Mouse (Mus musculus) testis, adult 2 months (tissue): ENCODE measurements around the gene Slc11a2. TPM values are rescaled to one million over a fixed set of nuclear protein-coding genes. Genes with fewer than 3 reads are reported as not detected.
"Not testable (repeated sequence)": the region's sequence is repeated elsewhere in the genome, so short reads cannot be mapped to it uniquely, and the experiment has no call there.

ENCODE experiments used
- H3K27ac ChIP-seq: fragments of 200-500 bp; 2 replicates; pipeline ENCODE4 v1.5.1; 2012; ENCODE audit warnings: low read depth, low read length; ENCODE audit not compliant: control insufficient read depth, insufficient read depth
- H3K27me3 ChIP-seq: fragments of 200-500 bp; 2 replicates; pipeline ENCODE4 v1.6.1; 2012; ENCODE audit warnings: mild to moderate bottlenecking, low read length, moderate library complexity; ENCODE audit not compliant: control insufficient read depth, insufficient read depth
- H3K36me3 ChIP-seq: fragments of 200-500 bp; 2 replicates; pipeline ENCODE4 v1.6.1; 2012; ENCODE audit warnings: mild to moderate bottlenecking, low read length; ENCODE audit not compliant: control insufficient read depth, insufficient read depth
- H3K4me1 ChIP-seq: fragments of 200-500 bp; 2 replicates; pipeline ENCODE4 v1.6.1; 2012; ENCODE audit warnings: low read length; ENCODE audit not compliant: control insufficient read depth, insufficient read depth
- H3K4me3 ChIP-seq: fragments of 200-500 bp; 2 replicates; pipeline ENCODE4 v1.5.1; 2012; ENCODE audit warnings: low read depth, mild to moderate bottlenecking, low read length, moderate library complexity, mixed read lengths; ENCODE audit not compliant: control insufficient read depth
- CTCF ChIP-seq: fragments of 200-500 bp; IDR thresholded peaks from 2 replicates; pipeline ENCODE4 v1.5.1; 2012; ENCODE audit warnings: low read depth, mild to moderate bottlenecking, inconsistent platforms, low read length, moderate library complexity; ENCODE audit not compliant: control insufficient read depth, insufficient read depth, insufficient replicate concordance
- POLR2A ChIP-seq: fragments of 200-500 bp; IDR thresholded peaks from 2 replicates; pipeline ENCODE4 v1.6.1; 2012; ENCODE audit warnings: low read depth, mild to moderate bottlenecking, inconsistent platforms, low read length, moderate library complexity; ENCODE audit not compliant: control insufficient read depth
- polyA plus RNA-seq: library from polyadenylated mRNA; depleted of rRNA; stranded (reverse); fragments of >200 nt; gene quantifications from 2 replicates; pipeline ENCODE4 v1.2.3, GENCODE M21; 2012

The Slc11a2 gene
- polyA plus RNA-seq, 1 experiment: 38.4 TPM

DNA sequence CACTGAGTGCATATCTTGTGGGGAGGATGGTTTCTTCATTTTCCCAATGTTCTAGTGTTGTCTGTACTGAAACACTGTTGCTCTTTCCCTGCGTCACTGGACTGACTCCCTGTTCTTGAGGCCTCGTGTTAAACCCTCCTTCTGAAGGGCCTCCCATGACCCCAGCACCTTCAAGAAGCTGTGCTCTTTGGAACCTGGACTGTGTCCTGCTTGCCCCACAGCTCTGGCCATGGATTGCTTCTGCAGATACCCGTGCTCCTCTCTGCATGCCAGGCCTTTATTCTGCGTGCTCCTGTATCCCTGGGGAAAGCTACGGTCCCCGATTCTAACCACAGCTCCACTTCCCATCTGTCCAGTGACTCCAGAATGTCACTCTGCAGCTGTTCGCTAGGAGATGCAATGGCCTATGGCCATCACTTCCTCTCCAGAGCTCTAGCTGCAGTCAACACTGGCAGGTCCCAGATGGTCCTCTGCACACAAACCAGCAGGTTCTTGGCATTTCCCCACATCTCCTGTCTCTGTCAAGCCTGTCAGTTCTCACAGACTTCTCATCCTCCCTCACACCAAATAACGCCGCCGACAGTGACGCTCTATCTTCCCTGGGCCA lies 5.2 kb upstream of the Slc11a2 start:
- peak overlapping the region; percentile 61; the same call in 1 of the 2 replicates for H3K27ac ChIP-seq
- no peaks in the 10 kb centered on the region for H3K4me1 ChIP-seq
- H3K27me3 ChIP-seq: no peaks in the 10 kb centered on the region
- no peak overlapping the region for H3K4me3 ChIP-seq
- H3K36me3 ChIP-seq: no peaks in the 10 kb centered on the region
- TF ChIP-seq POLR2A (no peak), CTCF (no peak)

- Histone ChIP-seq H3K4me1 (peaks cover 6% of the 10 kb centered on the region), H3K27me3 (no peaks in the 10 kb centered on the region), H3K27ac (peak overlapping the region; percentile 59), H3K36me3 (no peaks in the 10 kb centered on the region), H3K4me3 (no peak overlapping the region)
- TF ChIP-seq POLR2A (no peak), CTCF (no peak)
Observed at GRCm38 (mm10) chr15:100428296-100428905, 3.5 kb upstream of the Slc11a2 start.

DNA sequence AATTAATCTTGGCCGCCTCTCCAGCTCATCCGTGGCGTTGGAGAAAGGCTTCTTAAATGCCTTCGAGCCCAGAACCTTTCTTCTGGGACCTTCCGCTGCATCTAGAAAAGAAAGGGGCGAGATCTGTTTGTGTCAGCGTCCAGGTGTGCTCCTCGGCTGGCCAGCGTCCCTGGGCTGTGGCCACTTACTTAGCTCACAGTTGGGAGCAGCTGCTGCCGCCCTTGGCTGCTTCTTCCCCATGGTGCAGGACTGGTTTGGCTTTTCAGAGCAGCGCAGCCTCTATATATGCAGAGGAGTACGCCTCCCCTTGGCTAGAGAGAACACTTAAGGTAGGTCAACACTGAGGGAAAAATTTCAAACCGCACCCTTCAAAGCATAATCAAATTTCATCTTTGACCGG lies 956 bp downstream of the Slc11a2 start:
- Histone ChIP-seq H3K4me1 (peaks cover 17% of the 10 kb centered on the region), H3K36me3 (no peaks in the 10 kb centered on the region), H3K4me3 (peak overlapping the region; percentile 19; the same call in 1 of the 2 replicates), H3K27me3 (no peaks in the 10 kb centered on the region), H3K27ac (peak overlapping the region; percentile 49)
- TF ChIP-seq POLR2A (peak; percentile 42; the same call in 1 of the 2 replicates), CTCF (no peak)

DNA sequence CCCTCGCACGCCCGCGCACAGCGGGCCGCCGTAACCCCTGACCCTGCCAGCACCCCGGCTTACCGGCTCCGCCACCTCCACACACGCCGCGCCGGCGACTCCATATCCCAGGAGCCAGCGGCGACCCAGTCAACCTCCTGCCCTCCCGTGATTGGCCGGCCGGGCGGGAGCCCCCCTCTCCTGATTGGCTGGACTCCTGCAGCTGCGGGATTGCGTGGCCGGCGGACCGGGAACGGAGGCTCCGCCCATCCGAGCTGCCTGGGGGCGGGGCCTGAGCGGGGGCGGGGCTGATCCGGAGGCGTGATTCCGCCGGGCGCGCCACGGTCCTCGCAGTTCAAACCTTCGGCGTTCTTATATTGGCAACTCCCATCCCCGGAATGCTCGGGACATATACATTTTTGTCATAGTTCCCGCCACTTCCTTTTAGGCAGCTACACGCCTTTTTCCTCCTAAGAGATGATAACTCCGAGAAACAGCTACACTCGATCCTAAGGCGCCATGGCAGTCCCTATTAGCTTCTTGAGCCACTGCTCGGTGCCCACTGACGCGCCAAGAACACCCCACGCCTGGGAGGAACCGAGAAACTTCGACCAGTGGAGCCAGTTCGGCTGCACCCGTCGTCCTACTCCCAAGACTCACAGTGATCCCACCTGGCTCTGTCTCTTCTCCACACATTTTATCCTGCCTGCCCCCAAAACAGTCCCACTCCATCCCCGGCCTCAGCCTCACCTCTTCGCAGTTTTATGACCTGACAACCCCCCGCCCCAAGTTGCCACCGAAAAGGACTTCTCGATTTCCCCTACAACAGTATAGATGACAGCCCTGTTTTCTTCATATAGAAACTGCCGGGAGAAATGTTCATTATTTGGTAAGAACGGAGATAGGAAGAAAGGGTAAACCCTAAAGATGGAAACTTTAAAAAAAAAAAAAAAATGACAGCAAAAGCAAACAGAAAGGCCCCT lies 1.7 kb downstream of the Slc11a2 start:
- no peaks in the 10 kb centered on the region for H3K36me3 ChIP-seq
- H3K27me3 ChIP-seq: no peaks in the 10 kb centered on the region
- peak; percentile 88 for TF ChIP-seq POLR2A
- TF ChIP-seq CTCF: no peak
- peaks cover 17% of the 10 kb centered on the region for H3K4me1 ChIP-seq
- peak overlapping the region; percentile 90 for H3K4me3 ChIP-seq
- H3K27ac ChIP-seq: peak overlapping the region; percentile 81

DNA sequence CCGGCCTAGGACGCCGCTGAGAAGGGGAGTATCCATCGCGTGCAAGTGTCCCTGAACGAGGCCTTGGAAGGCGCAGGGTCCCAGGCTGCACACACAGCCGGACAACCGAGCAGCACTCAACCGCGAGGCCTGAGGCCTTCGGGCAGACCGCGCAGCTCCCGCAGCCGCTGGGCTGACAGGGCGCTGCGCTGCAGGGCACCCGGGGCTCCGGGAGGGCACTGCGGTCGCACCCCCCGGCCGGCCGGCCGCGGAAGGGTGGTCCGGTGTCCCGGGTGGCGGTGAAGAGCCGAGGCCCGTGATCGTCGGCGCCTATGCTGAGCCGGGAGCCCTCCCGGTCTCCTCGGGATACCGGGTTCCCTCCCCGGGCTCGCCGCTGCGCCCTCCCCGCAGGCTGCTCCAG lies 2.4 kb downstream of the Slc11a2 start:
- Histone ChIP-seq H3K27me3 (no peaks in the 10 kb centered on the region), H3K36me3 (no peaks in the 10 kb centered on the region), H3K27ac (peak overlapping the region; percentile 81), H3K4me3 (peak overlapping the region; percentile 90), H3K4me1 (peaks cover 17% of the 10 kb centered on the region)
- TF ChIP-seq POLR2A (no peak), CTCF (no peak)

- Histone ChIP-seq H3K27ac (peak within 1 kb of the TSS; percentile 81), H3K4me3 (peak within 1 kb of the TSS; percentile 90), H3K4me1 (peaks cover 17% of the 10 kb centered on the region)
- not testable (repeated sequence) for H3K27me3 ChIP-seq, H3K36me3 ChIP-seq
Observed at GRCm38 (mm10) chr15:100421758-100422197, 3.1 kb downstream of the Slc11a2 start, which contains the start of gene Gm5475. Gene Gm5475 (plus strand): TSS chr15:100422147.

DNA sequence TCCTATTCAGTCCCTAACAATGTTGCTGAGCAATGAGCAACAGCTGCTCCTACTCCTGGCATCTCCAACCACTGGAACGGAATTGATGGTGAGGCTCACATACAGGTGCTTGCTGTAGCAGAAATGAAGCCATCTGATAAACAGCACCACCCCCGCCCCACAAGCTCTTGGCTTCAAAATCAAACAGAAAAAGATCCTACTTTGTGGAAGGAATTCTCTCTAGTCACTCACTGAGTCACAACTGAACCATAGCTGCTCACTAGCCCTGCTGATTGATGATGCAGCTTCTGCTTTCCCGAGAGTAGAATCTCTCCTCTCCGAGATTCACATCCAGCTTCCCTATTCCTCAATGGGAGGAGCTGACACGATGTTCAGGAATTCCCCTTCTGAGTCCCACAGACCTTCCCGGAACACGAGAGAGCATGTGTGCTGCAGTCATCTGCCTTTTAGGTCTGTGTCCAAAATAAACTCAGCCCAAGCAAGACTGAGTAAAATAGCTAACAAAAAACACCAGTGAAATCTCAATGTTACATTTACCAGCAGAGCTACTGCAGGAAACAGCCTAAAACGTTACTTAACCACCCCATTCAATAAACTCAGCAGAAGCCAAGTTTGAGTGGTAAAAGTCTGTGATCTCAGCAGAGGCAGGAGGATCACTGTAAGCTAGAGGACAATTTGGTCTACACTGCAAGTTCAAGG lies 3.7 kb downstream of the Slc11a2 start:
- Histone ChIP-seq H3K4me1 (peaks cover 17% of the 10 kb centered on the region), H3K4me3 (no peak overlapping the region; the same call in 1 of the 2 replicates)

More for the DNA sequence above, 3.7 kb downstream of the Slc11a2 start:
- Histone ChIP-seq H3K36me3 (no peaks in the 10 kb centered on the region), H3K27ac (no peak overlapping the region), H3K27me3 (no peaks in the 10 kb centered on the region)
- TF ChIP-seq CTCF (no peak), POLR2A (no peak)
